Mouse (Mus musculus): ENCODE measurements around the gene Tub.
A peak's percentile ranks its signal among the peaks of the same experiment; 100 is the strongest.

Gene Tub

GRCm38 (mm10) chr7:109031331-109031730 is 81.2 kb downstream of the Tub start:
- DNase-seq = no peak

GRCm38 (mm10) chr7:109032054-109032453 is 81.9 kb downstream of the Tub start:
- no peak for DNase-seq

- no peak for DNase-seq
These were observed 88.1 kb downstream of the Tub start for GRCm38 (mm10) chr7:109038121-109038735.

GRCm38 (mm10) chr7:109038987-109039386 is 88.8 kb downstream of the Tub start:
- no peak for DNase-seq

- no peak for DNase-seq
These were observed 89.3 kb downstream of the Tub start for GRCm38 (mm10) chr7:109039445-109039844.

GRCm38 (mm10) chr7:109045876-109046275 is 95.7 kb downstream of the Tub start:
- no peak for DNase-seq

GRCm38 (mm10) chr7:109050831-109051230 is 100.7 kb downstream of the Tub start:
- DNase-seq = no peak

- DNase-seq = no peak
These were observed 109.4 kb downstream of the Tub start for GRCm38 (mm10) chr7:109059536-109059935.

- DNase-seq = no peak
These were observed 119.5 kb downstream of the Tub start for GRCm38 (mm10) chr7:109069641-109070040.

GRCm38 (mm10) chr7:109072326-109072725 is 122.2 kb downstream of the Tub start:
- DNase-seq = no peak

- peak; percentile 38 for DNase-seq
These were observed 132.4 kb downstream of the Tub start for GRCm38 (mm10) chr7:109082269-109083112.

GRCm38 (mm10) chr7:109083113-109083812 is 133.1 kb downstream of the Tub start, which contains the start of gene Ric3:
Gene Ric3, minus strand, starts transcription at chr7:109083331.
- no peak for DNase-seq

- no peak for DNase-seq
These were observed 133.7 kb downstream of the Tub start for GRCm38 (mm10) chr7:109083813-109084184.
